Mouse (Mus musculus) hindbrain, embryonic 14.5 days (tissue): Measurements from ENCODE around the gene Lgals7. TPM values are rescaled to one million over a fixed set of nuclear protein-coding genes. Genes with fewer than 3 reads are reported as not detected.
A peak's percentile ranks its signal among the peaks of the same experiment; 100 is the strongest.

Source experiments
- ATAC-seq: fragments of 200-750 bp; cut with Nextera tagmentation; 2 replicates; pipeline ENCODE4 v1.8.0; 2017; ENCODE audit warnings: moderate number of reproducible peaks, mild to moderate bottlenecking, moderate TSS enrichment, moderate library complexity; ENCODE audit not compliant: low FRiP score
- DNase-seq: peaks from one replicate; pipeline ENCODE4 v3.0.0-alpha.2; 2015; ENCODE audit warnings: low spot score
- H3K27ac ChIP-seq: fragments of 300-500 bp; sonication (generic); 2 replicates; pipeline ENCODE4 v1.5.1; 2014; ENCODE audit warnings: mild to moderate bottlenecking, moderate library complexity
- H3K27me3 ChIP-seq: fragments of 300-500 bp; sonication (generic); 2 replicates; pipeline ENCODE4 v1.6.1; 2014; ENCODE audit warnings: mild to moderate bottlenecking, low read length, mixed read lengths; ENCODE audit not compliant: control insufficient read depth, insufficient read depth
- H3K36me3 ChIP-seq: fragments of 300-500 bp; sonication (generic); replicated peaks from 2 replicates; pipeline ENCODE4 v1.6.1; 2014; ENCODE audit not compliant: control insufficient read depth, insufficient read depth
- H3K4me1 ChIP-seq: fragments of 300-500 bp; sonication (generic); replicated peaks from 2 replicates; pipeline ENCODE4 v1.6.1; 2014; ENCODE audit warnings: antibody characterized with exemption, low read length, mixed read lengths; ENCODE audit not compliant: control insufficient read depth, insufficient read depth
- H3K4me2 ChIP-seq: fragments of 300-500 bp; sonication (generic); replicated peaks from 2 replicates; pipeline ENCODE4 v1.6.1; 2014; ENCODE audit warnings: mild to moderate bottlenecking, moderate library complexity
- H3K4me3 ChIP-seq: fragments of 300-500 bp; sonication (generic); replicated peaks from 2 replicates; pipeline ENCODE4 v1.5.1; 2014; ENCODE audit warnings: mild to moderate bottlenecking, low read length
- H3K9ac ChIP-seq: fragments of 300-500 bp; sonication (generic); 2 replicates; pipeline ENCODE4 v1.6.1; 2014
- H3K9me3 ChIP-seq: fragments of 300-500 bp; sonication (generic); 2 replicates; pipeline ENCODE4 v1.6.1; 2016; ENCODE audit warnings: low read length; ENCODE audit not compliant: control insufficient read depth
- WGBS: fragments of 180-500 bp; shearing (Covaris S2); extraction: QIAGEN DNeasy Blood & Tissue Kit; methylation state at CpG from one replicate; pipeline ENCODE4 v1.1.7; 2014; 5-methylcytosine and 5-hydroxymethylcytosine counted together
- polyA plus RNA-seq: library from polyadenylated mRNA; unstranded; fragments of >200 nt; fragmentation: Nextera tagmentation; extraction: Ambion mirVana; gene quantifications from 2 replicates; pipeline ENCODE4 v1.2.1, GENCODE M21; 2014

Gene Lgals7
- polyA plus RNA-seq, 1 experiment from 2014 or later, result 3.0 TPM

DNA sequence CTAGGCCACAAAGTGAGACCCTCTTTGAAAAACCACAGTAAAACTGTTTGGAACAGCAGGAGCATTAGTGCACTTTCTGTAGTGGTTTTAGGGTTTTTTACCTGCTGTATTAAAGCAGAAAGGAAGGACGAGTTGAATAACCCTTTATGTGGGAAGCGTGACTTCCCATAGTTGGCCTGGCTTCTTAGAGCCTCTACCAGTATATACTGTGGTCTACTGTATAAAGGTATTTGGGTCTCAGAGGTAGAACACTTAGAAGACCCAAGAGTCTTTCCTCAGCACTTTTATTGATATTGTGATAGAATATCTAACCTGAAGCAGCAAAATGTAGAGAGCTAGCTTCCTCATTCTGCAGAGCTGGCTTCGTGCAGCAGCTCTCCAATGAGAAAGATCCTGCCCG is 44.1 kb upstream of the Lgals7 start:
- 72% methylated on average over 4 of the region's 4 CpGs for WGBS
- Histone ChIP-seq H3K27ac (no peak overlapping the region), H3K4me1 (peaks cover 8% of the 10 kb centered on the region; the same call in 1 of the 2 replicates), H3K9me3 (no peaks in the 10 kb centered on the region), H3K4me3 (no peak overlapping the region), H3K36me3 (peaks cover 90% of the 10 kb centered on the region), H3K27me3 (no peaks in the 10 kb centered on the region), H3K4me2 (no peak overlapping the region), H3K9ac (no peak overlapping the region)
- ATAC-seq, result no peak
- DNase-seq, result no peak

DNA sequence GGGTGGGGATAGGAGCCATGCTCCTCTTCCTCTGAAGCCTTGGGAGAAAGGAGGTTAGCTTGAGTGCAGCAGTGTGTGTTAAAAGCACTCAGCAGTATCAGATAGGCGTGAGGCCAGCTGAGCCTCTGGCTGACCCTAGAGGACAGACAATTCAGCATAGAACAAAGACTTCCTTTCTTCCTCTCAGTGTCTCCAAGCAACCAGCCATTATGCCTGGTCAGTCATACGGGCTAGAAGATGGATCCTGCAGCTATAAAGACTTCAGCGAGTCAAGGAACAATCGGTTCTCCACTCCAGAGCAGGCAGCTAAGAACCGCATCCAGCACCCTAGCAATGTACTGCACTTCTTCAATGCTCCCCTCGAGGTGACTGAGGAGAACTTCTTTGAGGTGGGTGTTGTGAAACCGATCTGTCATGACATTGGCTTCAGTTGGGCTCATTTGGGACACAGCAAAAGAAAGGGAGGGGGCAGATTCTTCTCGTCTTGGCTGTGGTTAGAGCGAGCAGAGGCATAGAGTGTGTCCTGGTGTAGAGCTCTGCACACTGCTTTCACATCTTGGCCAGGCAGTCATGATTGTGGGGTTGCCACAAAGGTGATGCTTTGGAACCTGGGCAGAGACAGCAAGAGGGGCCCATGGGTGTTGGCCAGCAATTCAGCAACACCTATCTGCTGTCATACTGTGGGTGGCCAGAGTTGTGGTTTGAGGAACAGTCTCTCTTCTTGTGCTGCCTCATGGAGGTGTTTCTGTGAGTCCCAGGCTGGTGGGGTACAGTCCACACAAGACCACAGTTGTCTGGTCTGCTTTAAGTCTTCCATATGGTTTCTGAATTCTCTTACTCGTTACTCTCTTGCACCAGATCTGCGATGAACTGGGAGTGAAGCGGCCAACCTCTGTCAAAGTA is 43.0 kb upstream of the Lgals7 start:
- Histone ChIP-seq H3K36me3 (peaks cover 80% of the 10 kb centered on the region), H3K4me2 (no peak overlapping the region), H3K4me3 (no peak overlapping the region), H3K9me3 (no peaks in the 10 kb centered on the region), H3K4me1 (peaks cover 13% of the 10 kb centered on the region), H3K27ac (peak overlapping the region; percentile 26; the same call in 1 of the 2 replicates), H3K27me3 (no peaks in the 10 kb centered on the region), H3K9ac (no peak overlapping the region)
- peak; percentile 10; the same call in 1 of the 2 replicates for ATAC-seq
- DNase-seq, result no peak
- WGBS, result 29% methylated on average over 12 of the region's 12 CpGs

DNA sequence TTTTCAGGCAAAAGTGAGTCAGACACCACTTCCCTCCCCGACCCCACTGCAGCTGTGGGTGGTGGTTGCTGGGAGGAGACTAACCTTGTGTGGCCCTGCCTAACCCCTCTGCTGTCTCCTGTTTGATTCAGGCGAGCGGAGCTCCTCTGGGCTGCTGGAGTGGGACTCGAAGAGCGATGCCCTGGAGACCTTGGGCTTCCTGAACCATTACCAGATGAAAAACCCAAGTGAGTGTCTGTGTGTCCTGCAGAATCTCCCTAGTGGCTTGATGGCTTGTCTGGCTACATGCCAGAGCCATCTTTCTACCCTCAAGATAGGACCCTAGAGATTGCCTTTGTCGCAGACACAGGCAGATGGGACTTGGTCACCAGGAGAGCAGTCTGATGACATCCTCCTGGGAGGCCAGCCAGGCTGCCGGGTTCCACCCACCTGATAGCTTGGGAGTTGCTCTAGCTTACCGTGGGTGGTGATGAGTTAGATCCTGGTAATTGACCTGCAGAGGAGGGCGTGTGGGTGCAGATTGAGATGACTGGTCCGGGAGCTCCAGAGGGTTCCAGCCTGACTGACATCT is 42.3 kb upstream of the Lgals7 start:
- H3K27me3 ChIP-seq, result no peaks in the 10 kb centered on the region
- no peak overlapping the region for H3K4me3 ChIP-seq
- no peak overlapping the region for H3K4me2 ChIP-seq
- DNase-seq (no peak), ATAC-seq (no peak; the same call in 1 of the 2 replicates)
- H3K27ac ChIP-seq, result peak overlapping the region; percentile 26; the same call in 1 of the 2 replicates
- peaks cover 72% of the 10 kb centered on the region for H3K36me3 ChIP-seq
- no peak overlapping the region for H3K9ac ChIP-seq
- 48% methylated on average over 10 of the region's 10 CpGs for WGBS
- H3K4me1 ChIP-seq, result peaks cover 19% of the 10 kb centered on the region
- no peaks in the 10 kb centered on the region for H3K9me3 ChIP-seq

DNA sequence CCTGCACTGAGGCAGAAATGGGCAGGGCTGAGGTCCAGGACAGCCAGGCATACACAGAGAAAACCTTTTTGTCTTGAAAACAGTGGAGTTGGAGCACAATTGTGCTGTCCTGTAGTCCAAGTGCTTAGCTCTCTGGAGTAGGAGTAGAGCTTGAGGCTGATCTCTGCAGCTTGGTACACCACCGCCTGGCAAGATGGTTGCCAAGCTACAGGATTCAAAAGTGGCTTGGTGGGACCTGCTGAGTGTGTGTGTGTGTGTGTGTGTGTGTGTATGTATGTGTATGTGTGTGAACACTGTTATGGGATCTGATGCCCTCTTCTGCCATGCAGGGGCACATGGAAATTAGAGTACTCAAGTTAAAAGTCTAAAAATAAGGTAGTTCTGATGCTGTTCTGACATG is 41.1 kb upstream of the Lgals7 start:
- ATAC-seq (no peak), DNase-seq (no peak)
- Histone ChIP-seq H3K9ac (no peak overlapping the region), H3K27ac (no peak overlapping the region), H3K4me1 (peaks cover 14% of the 10 kb centered on the region), H3K4me2 (no peak overlapping the region), H3K27me3 (no peaks in the 10 kb centered on the region), H3K4me3 (no peak overlapping the region), H3K36me3 (peaks cover 60% of the 10 kb centered on the region), H3K9me3 (no peaks in the 10 kb centered on the region)
- WGBS, result 59% methylated on average over 1 of the region's 1 CpGs

GRCm38 (mm10) chr7:28822993-28823903 is 40.4 kb upstream of the Lgals7 start:
- no peaks in the 10 kb centered on the region for H3K27me3 ChIP-seq
- H3K27ac ChIP-seq, result peak overlapping the region; percentile 12; the same call in 1 of the 2 replicates
- H3K4me1 ChIP-seq, result peaks cover 12% of the 10 kb centered on the region

DNA sequence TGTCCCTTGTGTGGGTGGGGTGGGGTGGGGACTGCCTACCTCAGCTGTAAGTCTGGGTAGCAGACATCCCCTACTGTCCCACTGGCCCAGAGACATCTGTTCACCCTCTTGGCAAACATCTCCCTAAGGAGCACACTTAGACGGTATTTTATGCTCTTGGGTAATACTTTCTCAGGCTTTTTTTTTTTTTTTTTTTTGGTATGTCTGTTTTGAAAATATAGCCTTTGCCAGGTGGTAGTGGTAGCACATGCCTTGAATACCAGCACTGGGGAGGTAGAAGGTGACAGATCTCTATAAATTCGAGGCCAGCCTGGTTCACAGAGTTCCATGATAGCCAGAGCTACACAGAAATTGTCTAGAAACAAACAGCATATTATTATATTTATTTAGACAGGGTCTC is 39.7 kb upstream of the Lgals7 start:
- Histone ChIP-seq H3K9ac (no peak overlapping the region), H3K4me3 (no peak overlapping the region), H3K4me2 (no peak overlapping the region), H3K9me3 (no peaks in the 10 kb centered on the region), H3K4me1 (peaks cover 12% of the 10 kb centered on the region), H3K36me3 (peaks cover 46% of the 10 kb centered on the region), H3K27me3 (no peaks in the 10 kb centered on the region), H3K27ac (no peak overlapping the region)
- no peak for DNase-seq
- no peak for ATAC-seq
- WGBS, result 47% methylated on average over 2 of the region's 2 CpGs

More at GRCm38 (mm10) chr7:28822993-28823903, 40.4 kb upstream of the Lgals7 start:
- H3K9ac ChIP-seq, result no peak overlapping the region
- DNase-seq, result no peak
- H3K4me2 ChIP-seq, result no peak overlapping the region
- H3K4me3 ChIP-seq, result no peak overlapping the region
- WGBS, result 55% methylated on average over 10 of the region's 10 CpGs
- ATAC-seq, result no peak
- no peaks in the 10 kb centered on the region for H3K9me3 ChIP-seq
- peaks cover 53% of the 10 kb centered on the region for H3K36me3 ChIP-seq

- peaks cover 12% of the 10 kb centered on the region for H3K4me1 ChIP-seq
- 3% methylated on average over 33 of the region's 33 CpGs for WGBS
Measured at GRCm38 (mm10) chr7:28824941-28825685, 38.5 kb upstream of the Lgals7 start, which contains the start of gene Ech1. Ech1 (plus strand) TSS chr7:28825217.

GRCm38 (mm10) chr7:28825686-28826401 is 37.8 kb upstream of the Lgals7 start:
- no peak for DNase-seq
- H3K4me2 ChIP-seq, result peak overlapping the region; percentile 62
- peaks cover 36% of the 10 kb centered on the region for H3K36me3 ChIP-seq
- H3K4me1 ChIP-seq, result peaks cover 12% of the 10 kb centered on the region
- WGBS, result 65% methylated on average over 11 of the region's 11 CpGs
- H3K27ac ChIP-seq, result peak overlapping the region; percentile 76
- H3K27me3 ChIP-seq, result no peaks in the 10 kb centered on the region
- H3K4me3 ChIP-seq, result peak overlapping the region; percentile 43
- H3K9ac ChIP-seq, result peak overlapping the region; percentile 68
- no peaks in the 10 kb centered on the region for H3K9me3 ChIP-seq
- ATAC-seq, result no peak

More at GRCm38 (mm10) chr7:28824941-28825685, 38.5 kb upstream of the Lgals7 start, which contains the start of gene Ech1:
- peak within 1 kb of the TSS; percentile 76 for H3K27ac ChIP-seq
- ATAC-seq, result peak; percentile 81
- no peaks in the 10 kb centered on the region for H3K27me3 ChIP-seq
- no peaks in the 10 kb centered on the region for H3K9me3 ChIP-seq
- H3K4me3 ChIP-seq, result peak within 1 kb of the TSS; percentile 43
- DNase-seq, result peak; percentile 93
- peak within 1 kb of the TSS; percentile 62 for H3K4me2 ChIP-seq
- H3K36me3 ChIP-seq, result peaks cover 40% of the 10 kb centered on the region
- H3K9ac ChIP-seq, result peak within 1 kb of the TSS; percentile 68
